Mouse (Mus musculus): ENCODE data around the gene BC016579.

GRCm38 (mm10) chr16:45690178-45690577 lies 36.3 kb upstream of the BC016579 start:
- TF ChIP-seq CTCF (IDR thresholded peaks at IDR 0.05; ENCODE audit: insufficient read depth, low read depth, low read length), result no peak
- TF ChIP-seq POLR2A (IDR thresholded peaks at IDR 0.05; ENCODE audit: insufficient read depth, low read depth, low read length), result no peak

Data from olfactory bulb, adult 2 months (tissue).